Mouse (Mus musculus) testis, adult 2 months (tissue): ENCODE measurements around the gene Gm5431.

Experiments
- CTCF ChIP-seq: fragments of 200-500 bp; IDR thresholded peaks from 2 replicates; pipeline ENCODE4 v1.5.1; 2012; ENCODE audit warnings: low read depth, mild to moderate bottlenecking, inconsistent platforms, low read length, moderate library complexity; ENCODE audit not compliant: control insufficient read depth, insufficient read depth, insufficient replicate concordance
- POLR2A ChIP-seq: fragments of 200-500 bp; IDR thresholded peaks from 2 replicates; pipeline ENCODE4 v1.6.1; 2012; ENCODE audit warnings: low read depth, mild to moderate bottlenecking, inconsistent platforms, low read length, moderate library complexity; ENCODE audit not compliant: control insufficient read depth

- TF ChIP-seq POLR2A (no peak), CTCF (no peak)
These were observed 59.6 kb downstream of the Gm5431 start for GRCm38 (mm10) chr11:48842378-48842792.
